Mouse (Mus musculus): ENCODE results near the gene Gm20388. TPM values are rescaled to one million over a fixed set of nuclear protein-coding genes. Genes with fewer than 3 reads are reported as not detected.

The Gm20388 gene
- polyA plus RNA-seq, 1 experiment from 2014 or later: not detected

GRCm38 (mm10) chr8:122656056-122656999 lies 2745.7 kb downstream of the Gm20388 start:
- Histone ChIP-seq H3K4me3 (replicated peaks; ENCODE audit: low read length) (no peak overlapping the region), H3K9ac (no peak overlapping the region), H3K4me2 (replicated peaks) (no peak overlapping the region), H3K4me1 (replicated peaks; ENCODE audit: control insufficient read depth, insufficient read depth, low read length) (peaks cover 32% of the 10 kb centered on the region), H3K27ac (no peak overlapping the region), H3K27me3 (ENCODE audit: control insufficient read depth, insufficient read depth, low read length) (no peaks in the 10 kb centered on the region), H3K9me3 (ENCODE audit: control insufficient read depth, low read length) (no peaks in the 10 kb centered on the region), H3K36me3 (replicated peaks; ENCODE audit: control insufficient read depth, insufficient read depth) (no peaks in the 10 kb centered on the region)
- DNase-seq (ENCODE audit: low spot score): no peak
- WGBS: 86% methylated on average over 13 of the region's 13 CpGs
- ATAC-seq (ENCODE audit: low FRiP score): no peak

GRCm38 (mm10) chr8:122658149-122658806 lies 2747.6 kb downstream of the Gm20388 start:
- no peaks in the 10 kb centered on the region for H3K9me3 ChIP-seq (ENCODE audit: control insufficient read depth, low read length)
- no peak overlapping the region for H3K9ac ChIP-seq
- DNase-seq (ENCODE audit: low spot score): no peak
- no peak overlapping the region for H3K4me3 ChIP-seq (replicated peaks; ENCODE audit: low read length)
- H3K27ac ChIP-seq: no peak overlapping the region
- H3K4me2 ChIP-seq (replicated peaks): no peak overlapping the region
- 69% methylated on average over 10 of the region's 10 CpGs for WGBS
- no peaks in the 10 kb centered on the region for H3K27me3 ChIP-seq (ENCODE audit: control insufficient read depth, insufficient read depth, low read length)
- H3K36me3 ChIP-seq (replicated peaks; ENCODE audit: control insufficient read depth, insufficient read depth): no peaks in the 10 kb centered on the region
- peaks cover 34% of the 10 kb centered on the region for H3K4me1 ChIP-seq (replicated peaks; ENCODE audit: control insufficient read depth, insufficient read depth, low read length)
- ATAC-seq (ENCODE audit: low FRiP score): no peak

GRCm38 (mm10) chr8:122658807-122659160 lies 2748.1 kb downstream of the Gm20388 start:
- H3K9me3 ChIP-seq (ENCODE audit: control insufficient read depth, low read length): no peaks in the 10 kb centered on the region
- H3K27me3 ChIP-seq (ENCODE audit: control insufficient read depth, insufficient read depth, low read length): no peaks in the 10 kb centered on the region
- no peak overlapping the region for H3K9ac ChIP-seq
- DNase-seq (ENCODE audit: low spot score) (no peak), ATAC-seq (ENCODE audit: low FRiP score) (no peak)
- H3K27ac ChIP-seq: no peak overlapping the region
- H3K4me2 ChIP-seq (replicated peaks): no peak overlapping the region
- 78% methylated on average over 9 of the region's 9 CpGs for WGBS
- H3K4me1 ChIP-seq (replicated peaks; ENCODE audit: control insufficient read depth, insufficient read depth, low read length): peaks cover 39% of the 10 kb centered on the region
- H3K4me3 ChIP-seq (replicated peaks; ENCODE audit: low read length): no peak overlapping the region
- H3K36me3 ChIP-seq (replicated peaks; ENCODE audit: control insufficient read depth, insufficient read depth): no peaks in the 10 kb centered on the region

GRCm38 (mm10) chr8:122660022-122660421 lies 2749.4 kb downstream of the Gm20388 start:
- no peak overlapping the region for H3K4me3 ChIP-seq (replicated peaks; ENCODE audit: low read length)
- H3K4me1 ChIP-seq (replicated peaks; ENCODE audit: control insufficient read depth, insufficient read depth, low read length): peaks cover 40% of the 10 kb centered on the region
- H3K4me2 ChIP-seq (replicated peaks): no peak overlapping the region
- 71% methylated on average over 2 of the region's 2 CpGs for WGBS
- no peak overlapping the region for H3K27ac ChIP-seq
- H3K36me3 ChIP-seq (replicated peaks; ENCODE audit: control insufficient read depth, insufficient read depth): no peaks in the 10 kb centered on the region
- no peak for ATAC-seq (ENCODE audit: low FRiP score)
- DNase-seq (ENCODE audit: low spot score): no peak
- H3K9me3 ChIP-seq (ENCODE audit: control insufficient read depth, low read length): no peaks in the 10 kb centered on the region
- H3K27me3 ChIP-seq (ENCODE audit: control insufficient read depth, insufficient read depth, low read length): no peaks in the 10 kb centered on the region
- H3K9ac ChIP-seq: no peak overlapping the region

- Histone ChIP-seq H3K9ac (no peak overlapping the region), H3K27ac (no peak overlapping the region), H3K27me3 (ENCODE audit: control insufficient read depth, insufficient read depth, low read length) (no peaks in the 10 kb centered on the region), H3K4me3 (replicated peaks; ENCODE audit: low read length) (no peak overlapping the region), H3K4me1 (replicated peaks; ENCODE audit: control insufficient read depth, insufficient read depth, low read length) (peaks cover 46% of the 10 kb centered on the region), H3K36me3 (replicated peaks; ENCODE audit: control insufficient read depth, insufficient read depth) (no peaks in the 10 kb centered on the region), H3K4me2 (replicated peaks) (no peak overlapping the region), H3K9me3 (ENCODE audit: control insufficient read depth, low read length) (no peaks in the 10 kb centered on the region)
- ATAC-seq (ENCODE audit: low FRiP score) (no peak), DNase-seq (ENCODE audit: low spot score) (no peak)
- WGBS: 38% methylated on average over 7 of the region's 7 CpGs
Observed at GRCm38 (mm10) chr8:122661138-122661537, 2750.5 kb downstream of the Gm20388 start.

GRCm38 (mm10) chr8:122661894-122662293 lies 2751.3 kb downstream of the Gm20388 start:
- H3K4me3 ChIP-seq (replicated peaks; ENCODE audit: low read length): no peak overlapping the region
- no peaks in the 10 kb centered on the region for H3K9me3 ChIP-seq (ENCODE audit: control insufficient read depth, low read length)
- H3K36me3 ChIP-seq (replicated peaks; ENCODE audit: control insufficient read depth, insufficient read depth): no peaks in the 10 kb centered on the region
- WGBS: 73% methylated on average over 2 of the region's 2 CpGs
- peaks cover 54% of the 10 kb centered on the region for H3K4me1 ChIP-seq (replicated peaks; ENCODE audit: control insufficient read depth, insufficient read depth, low read length)
- no peak overlapping the region for H3K27ac ChIP-seq
- H3K4me2 ChIP-seq (replicated peaks): no peak overlapping the region
- ATAC-seq (ENCODE audit: low FRiP score) (no peak), DNase-seq (ENCODE audit: low spot score) (no peak)
- H3K27me3 ChIP-seq (ENCODE audit: control insufficient read depth, insufficient read depth, low read length): no peaks in the 10 kb centered on the region
- no peak overlapping the region for H3K9ac ChIP-seq

GRCm38 (mm10) chr8:122663106-122663505 lies 2752.5 kb downstream of the Gm20388 start:
- no peak overlapping the region for H3K4me2 ChIP-seq (replicated peaks)
- no peak overlapping the region for H3K9ac ChIP-seq
- WGBS: 73% methylated on average over 3 of the region's 3 CpGs
- H3K4me1 ChIP-seq (replicated peaks; ENCODE audit: control insufficient read depth, insufficient read depth, low read length): peaks cover 66% of the 10 kb centered on the region
- H3K9me3 ChIP-seq (ENCODE audit: control insufficient read depth, low read length): no peaks in the 10 kb centered on the region
- H3K4me3 ChIP-seq (replicated peaks; ENCODE audit: low read length): no peak overlapping the region
- no peak overlapping the region for H3K27ac ChIP-seq
- no peak for DNase-seq (ENCODE audit: low spot score)
- H3K27me3 ChIP-seq (ENCODE audit: control insufficient read depth, insufficient read depth, low read length): no peaks in the 10 kb centered on the region
- H3K36me3 ChIP-seq (replicated peaks; ENCODE audit: control insufficient read depth, insufficient read depth): no peaks in the 10 kb centered on the region
- ATAC-seq (ENCODE audit: low FRiP score): no peak

GRCm38 (mm10) chr8:122663670-122664069 lies 2753.0 kb downstream of the Gm20388 start:
- 77% methylated on average over 5 of the region's 5 CpGs for WGBS
- H3K36me3 ChIP-seq (replicated peaks; ENCODE audit: control insufficient read depth, insufficient read depth): no peaks in the 10 kb centered on the region
- H3K9ac ChIP-seq: no peak overlapping the region
- H3K4me3 ChIP-seq (replicated peaks; ENCODE audit: low read length): no peak overlapping the region
- H3K4me1 ChIP-seq (replicated peaks; ENCODE audit: control insufficient read depth, insufficient read depth, low read length): peaks cover 67% of the 10 kb centered on the region
- H3K9me3 ChIP-seq (ENCODE audit: control insufficient read depth, low read length): no peaks in the 10 kb centered on the region
- ATAC-seq (ENCODE audit: low FRiP score) (no peak), DNase-seq (ENCODE audit: low spot score) (no peak)
- no peaks in the 10 kb centered on the region for H3K27me3 ChIP-seq (ENCODE audit: control insufficient read depth, insufficient read depth, low read length)
- no peak overlapping the region for H3K27ac ChIP-seq
- no peak overlapping the region for H3K4me2 ChIP-seq (replicated peaks)

- no peak; the same call in 1 of the 2 replicates for ATAC-seq (ENCODE audit: low FRiP score)
- no peaks in the 10 kb centered on the region for H3K27me3 ChIP-seq (ENCODE audit: control insufficient read depth, insufficient read depth, low read length)
- H3K4me1 ChIP-seq (replicated peaks; ENCODE audit: control insufficient read depth, insufficient read depth, low read length): peaks cover 69% of the 10 kb centered on the region
- H3K4me2 ChIP-seq (replicated peaks): peak overlapping the region; percentile 23; the same call in 1 of the 2 replicates
- H3K4me3 ChIP-seq (replicated peaks; ENCODE audit: low read length): no peak overlapping the region
- no peak overlapping the region for H3K9ac ChIP-seq
- no peaks in the 10 kb centered on the region for H3K36me3 ChIP-seq (replicated peaks; ENCODE audit: control insufficient read depth, insufficient read depth)
- no peak for DNase-seq (ENCODE audit: low spot score)
- H3K9me3 ChIP-seq (ENCODE audit: control insufficient read depth, low read length): no peaks in the 10 kb centered on the region
- peak overlapping the region; percentile 67 for H3K27ac ChIP-seq
- whole genome bisulfite sequencing: 44% methylated on average over 8 of the region's 8 CpGs
Observed at GRCm38 (mm10) chr8:122665221-122665620, 2754.6 kb downstream of the Gm20388 start.
